Mouse (Mus musculus) right cerebral cortex, postnatal 4 days (tissue): ENCODE results near the gene Ulk3.

ENCODE experiments used
- DNase-seq: peaks from one replicate; pipeline ENCODE4 v3.0.0-alpha.2; 2022

Ulk3 gene

GRCm38 (mm10) chr9:57589224-57590126, at the start of gene Ulk3:
Ulk3 (plus strand) TSS chr9:57589452.
- peak; percentile 72 for DNase-seq

- DNase-seq: no peak
These were observed 49.7 kb upstream of the Ulk3 start for GRCm38 (mm10) chr9:57539550-57539949.

GRCm38 (mm10) chr9:57541312-57541711, 47.9 kb upstream of the Ulk3 start:
- no peak for DNase-seq

GRCm38 (mm10) chr9:57543951-57544350, 45.3 kb upstream of the Ulk3 start:
- no peak for DNase-seq

GRCm38 (mm10) chr9:57547287-57547686, 42.0 kb upstream of the Ulk3 start:
- DNase-seq: no peak

GRCm38 (mm10) chr9:57547869-57548268, 41.4 kb upstream of the Ulk3 start:
- no peak for DNase-seq

GRCm38 (mm10) chr9:57549186-57549585, 40.1 kb upstream of the Ulk3 start:
- DNase-seq: no peak

- DNase-seq: no peak
These were observed 39.0 kb upstream of the Ulk3 start for GRCm38 (mm10) chr9:57550126-57550862.

- peak; percentile 76 for DNase-seq
These were observed 36.9 kb upstream of the Ulk3 start, which contains the start of gene Mpi for GRCm38 (mm10) chr9:57552139-57552887. Mpi (minus strand) TSS chr9:57552763.

GRCm38 (mm10) chr9:57553119-57553518, 36.1 kb upstream of the Ulk3 start:
- no peak for DNase-seq

- no peak for DNase-seq
These were observed 34.5 kb upstream of the Ulk3 start for GRCm38 (mm10) chr9:57554753-57555152.

- no peak for DNase-seq
These were observed 32.0 kb upstream of the Ulk3 start for GRCm38 (mm10) chr9:57557215-57557614.

GRCm38 (mm10) chr9:57558625-57559024, 30.6 kb upstream of the Ulk3 start:
- DNase-seq: no peak

GRCm38 (mm10) chr9:57559568-57559967, 29.7 kb upstream of the Ulk3 start:
- no peak for DNase-seq

- DNase-seq: no peak
These were observed 29.0 kb upstream of the Ulk3 start for GRCm38 (mm10) chr9:57560263-57560662.

GRCm38 (mm10) chr9:57560861-57561710, 28.2 kb upstream of the Ulk3 start, which contains the start of gene Scamp2:
Scamp2 (plus strand) TSS chr9:57560943.
- DNase-seq: peak; percentile 90

- no peak for DNase-seq
These were observed 27.5 kb upstream of the Ulk3 start for GRCm38 (mm10) chr9:57561711-57562099.

- no peak for DNase-seq
These were observed 26.3 kb upstream of the Ulk3 start for GRCm38 (mm10) chr9:57562896-57563372.

GRCm38 (mm10) chr9:57564609-57565008, 24.6 kb upstream of the Ulk3 start:
- DNase-seq: no peak

- peak; percentile 56 for DNase-seq
These were observed 23.5 kb upstream of the Ulk3 start for GRCm38 (mm10) chr9:57565741-57566221.

GRCm38 (mm10) chr9:57566846-57567245, 22.4 kb upstream of the Ulk3 start:
- no peak for DNase-seq

- no peak for DNase-seq
These were observed 20.8 kb upstream of the Ulk3 start for GRCm38 (mm10) chr9:57568500-57568899.
